Mouse (Mus musculus): Measurements from ENCODE around the gene Slc25a10. TPM values are rescaled to one million over a fixed set of nuclear protein-coding genes. Genes with fewer than 3 reads are reported as not detected.
A peak's percentile ranks its signal among the peaks of the same experiment; 100 is the strongest.

Gene Slc25a10
- polyA plus RNA-seq, 1 experiment: 751 TPM

GRCm38 (mm10) chr11:120492878-120493203 is 1.2 kb downstream of the Slc25a10 start:
- H3K4me3 ChIP-seq (ENCODE audit: insufficient read depth, low read depth, low read length): peak overlapping the region; percentile 87
- H3K4me1 ChIP-seq (ENCODE audit: control insufficient read depth, insufficient read depth, low read length): peaks cover 21% of the 10 kb centered on the region
- no peak for DNase-seq
- peak overlapping the region; percentile 82 for H3K27ac ChIP-seq (ENCODE audit: insufficient read depth, low read depth, low read length)
- no peaks in the 10 kb centered on the region for H3K27me3 ChIP-seq (replicated peaks; ENCODE audit: control insufficient read depth, insufficient read depth, low read length)
- H3K36me3 ChIP-seq (ENCODE audit: control insufficient read depth, insufficient read depth, low read length): peaks cover 4% of the 10 kb centered on the region; the same call in 1 of the 2 replicates
- 10% methylated on average over 3 of the region's 3 CpGs for WGBS
- TF ChIP-seq CTCF (conservative IDR thresholded peaks at IDR 0.05; ENCODE audit: insufficient read depth, insufficient read length, low read depth, low read length) (no peak), POLR2A (IDR thresholded peaks at IDR 0.05; ENCODE audit: low read depth, low read length) (no peak)

GRCm38 (mm10) chr11:120493351-120493750 is 1.7 kb downstream of the Slc25a10 start:
- DNase-seq: peak; percentile 50
- Histone ChIP-seq H3K4me1 (ENCODE audit: control insufficient read depth, insufficient read depth, low read length) (peaks cover 21% of the 10 kb centered on the region), H3K4me3 (ENCODE audit: insufficient read depth, low read depth, low read length) (peak overlapping the region; percentile 87), H3K27me3 (replicated peaks; ENCODE audit: control insufficient read depth, insufficient read depth, low read length) (no peaks in the 10 kb centered on the region), H3K27ac (ENCODE audit: insufficient read depth, low read depth, low read length) (peak overlapping the region; percentile 82), H3K36me3 (ENCODE audit: control insufficient read depth, insufficient read depth, low read length) (peaks cover 4% of the 10 kb centered on the region; the same call in 1 of the 2 replicates)
- WGBS: 18% methylated on average over 3 of the region's 3 CpGs
- TF ChIP-seq POLR2A (IDR thresholded peaks at IDR 0.05; ENCODE audit: low read depth, low read length): no peak
- TF ChIP-seq CTCF (conservative IDR thresholded peaks at IDR 0.05; ENCODE audit: insufficient read depth, insufficient read length, low read depth, low read length): no peak

GRCm38 (mm10) chr11:120493911-120494310 is 2.3 kb downstream of the Slc25a10 start:
- H3K27ac ChIP-seq (ENCODE audit: insufficient read depth, low read depth, low read length): peak overlapping the region; percentile 57; the same call in 1 of the 2 replicates
- DNase-seq: no peak

GRCm38 (mm10) chr11:120497436-120497835 is 5.8 kb downstream of the Slc25a10 start:
- 85% methylated on average over 3 of the region's 3 CpGs for WGBS
- DNase-seq: no peak
- Histone ChIP-seq H3K4me1 (ENCODE audit: control insufficient read depth, insufficient read depth, low read length) (peaks cover 23% of the 10 kb centered on the region), H3K27me3 (replicated peaks; ENCODE audit: control insufficient read depth, insufficient read depth, low read length) (no peaks in the 10 kb centered on the region), H3K36me3 (ENCODE audit: control insufficient read depth, insufficient read depth, low read length) (peaks cover 4% of the 10 kb centered on the region; the same call in 1 of the 2 replicates), H3K27ac (ENCODE audit: insufficient read depth, low read depth, low read length) (0 out of 2 replicates have a peak overlapping the region, but pooled peaks have one; percentile 12), H3K4me3 (ENCODE audit: insufficient read depth, low read depth, low read length) (no peak overlapping the region)
- TF ChIP-seq CTCF (conservative IDR thresholded peaks at IDR 0.05; ENCODE audit: insufficient read depth, insufficient read length, low read depth, low read length): no peak
- no peak for TF ChIP-seq POLR2A (IDR thresholded peaks at IDR 0.05; ENCODE audit: low read depth, low read length)

More at GRCm38 (mm10) chr11:120493911-120494310, 2.3 kb downstream of the Slc25a10 start:
- 74% methylated on average over 3 of the region's 3 CpGs for WGBS
- H3K4me3 ChIP-seq (ENCODE audit: insufficient read depth, low read depth, low read length): peak overlapping the region; percentile 87; the same call in 1 of the 2 replicates
- peaks cover 4% of the 10 kb centered on the region; the same call in 1 of the 2 replicates for H3K36me3 ChIP-seq (ENCODE audit: control insufficient read depth, insufficient read depth, low read length)
- peaks cover 21% of the 10 kb centered on the region for H3K4me1 ChIP-seq (ENCODE audit: control insufficient read depth, insufficient read depth, low read length)
- H3K27me3 ChIP-seq (replicated peaks; ENCODE audit: control insufficient read depth, insufficient read depth, low read length): no peaks in the 10 kb centered on the region
- no peak for TF ChIP-seq POLR2A (IDR thresholded peaks at IDR 0.05; ENCODE audit: low read depth, low read length)
- TF ChIP-seq CTCF (conservative IDR thresholded peaks at IDR 0.05; ENCODE audit: insufficient read depth, insufficient read length, low read depth, low read length): no peak

GRCm38 (mm10) chr11:120498226-120498625 is 6.6 kb downstream of the Slc25a10 start:
- Histone ChIP-seq H3K27ac (ENCODE audit: insufficient read depth, low read depth, low read length) (0 out of 2 replicates have a peak overlapping the region, but pooled peaks have one; percentile 12), H3K36me3 (ENCODE audit: control insufficient read depth, insufficient read depth, low read length) (peaks cover 4% of the 10 kb centered on the region; the same call in 1 of the 2 replicates), H3K4me1 (ENCODE audit: control insufficient read depth, insufficient read depth, low read length) (peaks cover 23% of the 10 kb centered on the region), H3K27me3 (replicated peaks; ENCODE audit: control insufficient read depth, insufficient read depth, low read length) (no peaks in the 10 kb centered on the region), H3K4me3 (ENCODE audit: insufficient read depth, low read depth, low read length) (no peak overlapping the region)
- WGBS: 70% methylated on average over 12 of the region's 12 CpGs
- no peak for DNase-seq
- TF ChIP-seq POLR2A (IDR thresholded peaks at IDR 0.05; ENCODE audit: low read depth, low read length) (no peak), CTCF (conservative IDR thresholded peaks at IDR 0.05; ENCODE audit: insufficient read depth, insufficient read length, low read depth, low read length) (no peak)

- DNase-seq: no peak
- Histone ChIP-seq H3K36me3 (ENCODE audit: control insufficient read depth, insufficient read depth, low read length) (peaks cover 4% of the 10 kb centered on the region; the same call in 1 of the 2 replicates), H3K4me1 (ENCODE audit: control insufficient read depth, insufficient read depth, low read length) (peaks cover 23% of the 10 kb centered on the region), H3K27me3 (replicated peaks; ENCODE audit: control insufficient read depth, insufficient read depth, low read length) (no peaks in the 10 kb centered on the region), H3K4me3 (ENCODE audit: insufficient read depth, low read depth, low read length) (no peak overlapping the region), H3K27ac (ENCODE audit: insufficient read depth, low read depth, low read length) (no peak overlapping the region)
- WGBS: 54% methylated on average over 5 of the region's 5 CpGs
- TF ChIP-seq CTCF (conservative IDR thresholded peaks at IDR 0.05; ENCODE audit: insufficient read depth, insufficient read length, low read depth, low read length): no peak
- no peak for TF ChIP-seq POLR2A (IDR thresholded peaks at IDR 0.05; ENCODE audit: low read depth, low read length)
Observed at GRCm38 (mm10) chr11:120498891-120499290, 7.3 kb downstream of the Slc25a10 start.

- Histone ChIP-seq H3K27me3 (replicated peaks; ENCODE audit: control insufficient read depth, insufficient read depth, low read length) (no peaks in the 10 kb centered on the region), H3K27ac (ENCODE audit: insufficient read depth, low read depth, low read length) (peak overlapping the region; percentile 75), H3K4me1 (ENCODE audit: control insufficient read depth, insufficient read depth, low read length) (peaks cover 18% of the 10 kb centered on the region), H3K36me3 (ENCODE audit: control insufficient read depth, insufficient read depth, low read length) (peaks cover 2% of the 10 kb centered on the region; the same call in 1 of the 2 replicates), H3K4me3 (ENCODE audit: insufficient read depth, low read depth, low read length) (no peak overlapping the region)
- TF ChIP-seq CTCF (conservative IDR thresholded peaks at IDR 0.05; ENCODE audit: insufficient read depth, insufficient read length, low read depth, low read length): no peak
- no peak for TF ChIP-seq POLR2A (IDR thresholded peaks at IDR 0.05; ENCODE audit: low read depth, low read length)
- WGBS: 57% methylated on average over 6 of the region's 6 CpGs
- DNase-seq: no peak
Observed at GRCm38 (mm10) chr11:120499894-120500293, 8.3 kb downstream of the Slc25a10 start.
